Mouse (Mus musculus) embryonic facial prominence, embryonic 14.5 days (tissue): ENCODE measurements around the gene Kalrn. TPM values are rescaled to one million over a fixed set of nuclear protein-coding genes. Genes with fewer than 3 reads are reported as not detected.

ENCODE experiments used
- ATAC-seq: fragments of 200-750 bp; cut with Nextera tagmentation; 2 replicates; pipeline ENCODE4 v1.8.0; 2017; ENCODE audit warnings: low read depth, moderate number of reproducible peaks, moderate TSS enrichment
- DNase-seq: peaks from one replicate; pipeline ENCODE4 v3.0.0-alpha.2; 2015; ENCODE audit warnings: low spot score
- H3K27ac ChIP-seq: fragments of 300-500 bp; sonication (generic); replicated peaks from 2 replicates; pipeline ENCODE4 v1.5.1; 2014; ENCODE audit warnings: low read depth, mild to moderate bottlenecking, low read length, moderate library complexity
- H3K27me3 ChIP-seq: fragments of 300-500 bp; sonication (generic); replicated peaks from 2 replicates; pipeline ENCODE4 v1.6.1; 2014; ENCODE audit warnings: low read length; ENCODE audit not compliant: control insufficient read depth, insufficient read depth
- H3K36me3 ChIP-seq: fragments of 300-500 bp; sonication (generic); 2 replicates; pipeline ENCODE4 v1.6.1; 2014; ENCODE audit warnings: low read length, mixed read lengths; ENCODE audit not compliant: control insufficient read depth, insufficient read depth
- H3K4me1 ChIP-seq: fragments of 300-500 bp; sonication (generic); 2 replicates; pipeline ENCODE4 v1.6.1; 2014; ENCODE audit warnings: antibody characterized with exemption, low read length; ENCODE audit not compliant: control insufficient read depth, insufficient read depth
- H3K4me2 ChIP-seq: fragments of 300-500 bp; sonication (generic); 2 replicates; pipeline ENCODE4 v1.6.1; 2014; ENCODE audit warnings: low read depth, mild to moderate bottlenecking, low read length, moderate library complexity, mixed read lengths
- H3K4me3 ChIP-seq: fragments of 300-500 bp; sonication (generic); 2 replicates; pipeline ENCODE4 v1.5.1; 2014; ENCODE audit warnings: low read depth, mild to moderate bottlenecking, low read length
- H3K9ac ChIP-seq: fragments of 300-500 bp; sonication (generic); 2 replicates; pipeline ENCODE4 v1.6.1; 2014; ENCODE audit warnings: low read depth, mild to moderate bottlenecking, low read length, moderate library complexity, mixed read lengths
- H3K9me3 ChIP-seq: fragments of 300-500 bp; sonication (generic); 2 replicates; pipeline ENCODE4 v1.6.1; 2016; ENCODE audit warnings: low read length; ENCODE audit not compliant: control insufficient read depth
- WGBS: fragments of 180-500 bp; shearing (Covaris S2); extraction: QIAGEN DNeasy Blood & Tissue Kit; methylation state at CpG from one replicate; pipeline ENCODE4 v1.1.7; 2014; 5-methylcytosine and 5-hydroxymethylcytosine counted together
- polyA plus RNA-seq: library from polyadenylated mRNA; unstranded; fragments of >200 nt; fragmentation: Nextera tagmentation; extraction: Ambion mirVana; gene quantifications from 2 replicates; pipeline ENCODE4 v1.2.1, GENCODE M21; 2014

Kalrn gene
- polyA plus RNA-seq, 1 experiment from 2014 or later = 12.2 TPM

DNA sequence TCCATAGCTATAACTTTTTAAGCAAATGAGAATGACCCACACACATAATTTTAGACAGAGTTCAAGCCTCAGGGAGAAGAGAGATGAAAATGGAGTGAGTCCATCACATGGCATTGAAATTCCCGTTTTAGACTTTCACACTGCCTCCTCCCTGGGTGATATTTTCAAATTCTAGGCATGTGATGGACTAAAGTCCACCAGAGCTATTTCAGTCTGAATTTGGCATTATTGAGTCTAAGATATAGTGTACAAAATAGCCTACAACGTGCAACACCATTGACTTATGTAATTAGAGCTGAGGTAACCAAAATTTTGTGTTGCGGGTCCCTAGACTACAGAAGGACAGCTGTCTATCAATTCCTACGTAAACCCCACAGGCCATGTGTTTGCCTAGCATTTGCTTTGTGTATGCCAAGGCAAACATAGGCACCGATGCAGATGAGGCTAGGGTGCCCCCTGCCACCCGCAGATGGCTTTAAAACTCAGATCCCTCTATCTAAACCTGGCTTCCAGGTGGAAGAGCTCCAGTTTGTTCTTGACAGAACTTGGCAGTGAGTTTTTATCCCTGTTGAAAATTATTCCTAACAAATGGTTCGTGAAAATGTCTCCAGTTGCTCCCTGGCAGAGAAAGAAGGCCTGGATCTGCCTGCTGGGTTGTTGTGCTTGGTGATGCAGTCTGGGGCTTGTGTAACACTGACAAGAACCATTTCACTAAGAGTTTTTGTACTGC, 293.5 kb downstream of the Kalrn start:
- Histone ChIP-seq H3K9me3 (no peaks in the 10 kb centered on the region), H3K4me1 (no peaks in the 10 kb centered on the region), H3K9ac (no peak overlapping the region), H3K27ac (no peak overlapping the region), H3K36me3 (no peaks in the 10 kb centered on the region), H3K4me3 (no peak overlapping the region), H3K27me3 (no peaks in the 10 kb centered on the region), H3K4me2 (no peak overlapping the region)
- DNase-seq (no peak), ATAC-seq (no peak)
- WGBS = 76% methylated on average over 7 of the region's 7 CpGs

DNA sequence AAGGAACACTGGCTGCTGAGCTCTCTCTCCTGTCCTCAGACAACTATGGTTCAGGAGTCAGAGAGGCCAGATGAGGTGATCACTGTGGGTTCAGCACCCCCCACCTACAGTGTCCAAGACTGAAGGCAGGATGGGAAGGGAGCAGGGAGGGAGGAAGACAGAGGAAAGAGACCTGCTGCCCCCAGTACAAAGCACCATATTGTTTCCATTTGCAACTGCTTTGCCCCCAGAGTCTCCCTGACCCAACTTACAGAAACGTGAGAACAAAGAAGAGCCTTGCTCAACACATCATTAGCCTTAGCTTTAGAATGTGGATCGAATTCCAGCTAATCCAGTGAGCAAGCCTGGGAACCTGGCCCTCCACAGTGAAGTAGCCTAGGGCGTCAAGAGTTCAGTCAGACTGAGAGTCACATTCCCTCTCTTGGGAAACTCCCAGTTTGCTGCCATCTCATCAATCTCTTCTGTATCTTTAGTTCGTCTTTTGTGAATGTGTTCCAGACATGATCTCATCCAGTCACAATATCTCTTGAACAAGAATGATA, 295.0 kb downstream of the Kalrn start:
- Histone ChIP-seq H3K4me2 (no peak overlapping the region), H3K4me1 (no peaks in the 10 kb centered on the region), H3K9ac (no peak overlapping the region), H3K4me3 (no peak overlapping the region), H3K36me3 (no peaks in the 10 kb centered on the region), H3K27me3 (no peaks in the 10 kb centered on the region), H3K9me3 (no peaks in the 10 kb centered on the region), H3K27ac (no peak overlapping the region)
- DNase-seq (peak; percentile 36), ATAC-seq (no peak)
- WGBS = 27% methylated on average over 4 of the region's 4 CpGs

DNA sequence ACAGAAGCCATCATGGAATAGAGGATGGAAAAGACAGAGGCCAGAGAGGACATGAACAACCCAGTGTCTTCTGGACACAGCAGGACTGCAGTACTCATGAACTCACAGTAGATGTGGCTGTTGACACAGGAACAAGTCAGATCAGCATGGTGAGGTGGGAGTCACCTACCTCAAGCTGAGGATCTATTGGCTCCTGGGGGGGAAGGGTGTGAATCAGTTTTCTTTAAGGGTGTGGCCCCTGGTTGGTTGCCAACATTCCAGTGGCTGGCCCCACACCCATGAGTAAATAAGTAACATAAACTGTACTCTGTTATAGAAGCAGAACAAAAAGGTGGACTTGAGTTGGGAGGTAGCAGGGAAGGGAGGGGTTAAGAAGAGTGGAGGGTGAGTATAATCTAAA, 298.7 kb downstream of the Kalrn start:
- DNase-seq = peak; percentile 25
- no peaks in the 10 kb centered on the region for H3K4me1 ChIP-seq
- H3K27ac ChIP-seq = no peak overlapping the region
- H3K9ac ChIP-seq = no peak overlapping the region
- H3K36me3 ChIP-seq = no peaks in the 10 kb centered on the region
- H3K27me3 ChIP-seq = no peaks in the 10 kb centered on the region
- no peaks in the 10 kb centered on the region for H3K9me3 ChIP-seq
- H3K4me2 ChIP-seq = no peak overlapping the region
- peak; percentile 41; the same call in 1 of the 2 replicates for ATAC-seq
- H3K4me3 ChIP-seq = no peak overlapping the region

DNA sequence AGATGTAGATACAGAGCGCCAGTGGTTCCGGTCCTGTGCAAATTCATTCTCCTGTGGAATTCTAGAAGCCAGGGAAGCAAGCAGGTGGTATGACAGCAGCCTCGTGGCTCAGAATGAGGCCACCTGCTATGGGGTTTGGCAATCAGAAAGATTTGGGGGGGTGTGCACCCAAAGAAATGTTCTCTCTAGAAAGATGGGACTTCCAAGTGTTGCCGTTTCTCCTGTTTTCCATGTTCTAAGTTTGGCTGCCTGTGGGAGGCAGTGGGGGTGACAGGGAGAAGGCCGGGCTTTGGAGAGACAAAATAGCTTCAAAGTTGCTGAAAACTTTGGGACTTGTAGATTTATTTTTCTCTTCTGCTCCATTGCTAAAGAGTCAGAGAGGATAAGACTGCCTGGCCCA, 301.9 kb downstream of the Kalrn start:
- Histone ChIP-seq H3K36me3 (no peaks in the 10 kb centered on the region), H3K9me3 (no peaks in the 10 kb centered on the region), H3K4me3 (no peak overlapping the region), H3K27me3 (no peaks in the 10 kb centered on the region), H3K27ac (no peak overlapping the region), H3K4me1 (no peaks in the 10 kb centered on the region), H3K9ac (no peak overlapping the region), H3K4me2 (no peak overlapping the region)
- WGBS = 88% methylated on average over 5 of the region's 5 CpGs
- ATAC-seq (no peak), DNase-seq (no peak)

- Histone ChIP-seq H3K9ac (no peak overlapping the region), H3K4me3 (no peak overlapping the region), H3K36me3 (no peaks in the 10 kb centered on the region), H3K9me3 (no peaks in the 10 kb centered on the region), H3K4me1 (no peaks in the 10 kb centered on the region), H3K27ac (no peak overlapping the region), H3K4me2 (no peak overlapping the region), H3K27me3 (no peaks in the 10 kb centered on the region)
- ATAC-seq (no peak), DNase-seq (no peak)
- 74% methylated on average over 2 of the region's 2 CpGs for WGBS
Observed at GRCm38 (mm10) chr16:34270681-34271080, 302.7 kb downstream of the Kalrn start.

DNA sequence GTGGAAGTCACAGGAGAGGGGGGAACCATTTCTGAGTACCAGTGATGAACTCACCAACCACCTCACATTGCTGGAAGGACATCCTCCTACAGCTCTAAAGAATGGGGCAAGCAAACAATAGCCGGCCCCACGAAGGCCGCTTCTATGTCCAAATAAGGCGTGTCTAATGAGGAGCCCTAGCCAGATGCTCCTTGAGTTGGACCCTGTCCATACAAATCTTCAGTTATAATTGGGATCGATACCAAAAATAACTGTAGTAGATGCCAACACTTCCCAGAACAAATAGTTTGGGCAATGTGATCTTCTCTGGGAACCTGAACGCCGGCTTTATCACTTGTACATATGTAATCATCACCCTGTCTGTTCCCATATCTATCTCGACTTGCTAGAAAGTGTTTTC, 303.7 kb downstream of the Kalrn start:
- DNase-seq (peak; percentile 13), ATAC-seq (no peak)
- no peak overlapping the region for H3K27ac ChIP-seq
- H3K4me2 ChIP-seq = no peak overlapping the region
- no peaks in the 10 kb centered on the region for H3K4me1 ChIP-seq
- WGBS = 76% methylated on average over 8 of the region's 8 CpGs
- no peak overlapping the region for H3K4me3 ChIP-seq
- no peaks in the 10 kb centered on the region for H3K27me3 ChIP-seq
- H3K36me3 ChIP-seq = no peaks in the 10 kb centered on the region
- H3K9me3 ChIP-seq = no peaks in the 10 kb centered on the region
- H3K9ac ChIP-seq = no peak overlapping the region

DNA sequence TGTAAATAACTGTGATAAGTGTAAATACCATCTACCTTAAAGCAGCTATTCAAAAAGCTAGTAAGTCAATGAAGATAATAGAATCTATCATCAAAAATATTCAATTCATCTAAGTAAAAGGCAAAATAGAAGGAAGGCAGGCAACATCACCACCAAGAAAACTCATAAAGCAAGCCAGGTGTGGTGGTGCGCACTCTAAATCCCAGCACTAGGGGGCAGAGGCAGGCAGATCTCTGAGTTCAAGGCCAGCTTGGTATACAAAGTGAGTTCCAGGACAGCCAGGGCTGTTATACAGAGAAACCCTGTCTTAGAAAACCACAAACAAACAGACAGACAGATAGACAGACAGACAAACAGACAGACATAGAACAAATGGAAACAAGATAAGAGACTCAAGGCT, 305.6 kb downstream of the Kalrn start:
- no peak for ATAC-seq
- 92% methylated on average over 1 of the region's 1 CpGs for WGBS
- no peaks in the 10 kb centered on the region for H3K36me3 ChIP-seq
- peaks cover 9% of the 10 kb centered on the region; the same call in 1 of the 2 replicates for H3K4me1 ChIP-seq
- H3K4me3 ChIP-seq = no peak overlapping the region
- no peaks in the 10 kb centered on the region for H3K27me3 ChIP-seq
- no peak overlapping the region for H3K27ac ChIP-seq
- H3K9me3 ChIP-seq = no peaks in the 10 kb centered on the region
- DNase-seq = no peak
- H3K9ac ChIP-seq = no peak overlapping the region
- no peak overlapping the region for H3K4me2 ChIP-seq

DNA sequence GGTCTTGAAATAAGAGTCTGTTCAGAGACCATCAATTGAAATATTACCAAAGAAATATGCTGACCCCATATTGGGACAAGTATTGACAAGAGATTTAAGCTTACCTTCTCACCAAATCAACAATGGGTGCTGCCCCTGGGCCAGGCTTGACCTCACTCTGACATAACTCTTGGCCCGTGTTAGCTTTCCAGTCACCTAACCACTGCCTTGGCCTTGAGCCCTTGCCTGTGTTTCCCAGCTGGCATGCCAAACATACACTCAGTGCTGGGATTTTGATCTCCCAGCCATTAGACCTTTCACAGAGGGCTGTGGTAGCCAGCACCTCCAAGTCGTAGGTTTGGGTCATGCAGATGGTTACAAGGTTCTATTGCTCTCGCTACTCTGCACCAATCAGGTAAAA, 308.7 kb downstream of the Kalrn start:
- H3K4me2 ChIP-seq = no peak overlapping the region
- H3K36me3 ChIP-seq = no peaks in the 10 kb centered on the region
- H3K27me3 ChIP-seq = no peaks in the 10 kb centered on the region
- H3K9me3 ChIP-seq = no peaks in the 10 kb centered on the region
- DNase-seq (no peak), ATAC-seq (no peak)
- 84% methylated on average over 3 of the region's 3 CpGs for WGBS
- peaks cover 12% of the 10 kb centered on the region; the same call in 1 of the 2 replicates for H3K4me1 ChIP-seq
- no peak overlapping the region for H3K27ac ChIP-seq
- no peak overlapping the region for H3K9ac ChIP-seq
- H3K4me3 ChIP-seq = no peak overlapping the region
